Mouse (Mus musculus) spleen, adult 18-20 months (tissue): ENCODE measurements at regions not wholly inside any gene's neighbourhood (a gene's known extent, or its start where the extent isn't known, plus 50 kb on each side); places are given as distances from the start of the nearest gene placed in this dataset.

Experiments
- DNase-seq, 2 experiments: peaks; one replicate each; pipeline ENCODE4 v3.0.0; 2022; ENCODE audit warnings: mixed read lengths in 2 of 2

DNA sequence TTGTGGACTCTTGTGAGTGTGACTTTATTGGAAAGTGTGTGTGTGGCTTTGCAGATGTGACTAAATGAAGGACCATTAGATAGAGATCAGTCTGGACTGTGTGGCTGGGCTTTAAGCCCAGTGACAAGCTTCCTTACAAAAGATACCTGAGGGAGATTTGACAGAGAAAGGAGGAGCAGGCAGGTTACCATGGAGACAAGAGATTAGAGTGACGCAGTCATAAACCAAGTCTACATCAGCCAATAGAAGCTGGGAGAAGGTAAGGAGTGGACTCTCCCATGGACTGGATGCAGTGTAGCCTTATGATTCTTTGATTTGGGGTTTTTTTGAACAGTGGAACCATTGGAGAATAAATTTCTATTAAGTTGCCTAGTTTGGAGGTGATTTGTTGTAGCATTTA, 181.6 kb upstream of the Gm6793 start:
- DNase-seq, result no peak

DNA sequence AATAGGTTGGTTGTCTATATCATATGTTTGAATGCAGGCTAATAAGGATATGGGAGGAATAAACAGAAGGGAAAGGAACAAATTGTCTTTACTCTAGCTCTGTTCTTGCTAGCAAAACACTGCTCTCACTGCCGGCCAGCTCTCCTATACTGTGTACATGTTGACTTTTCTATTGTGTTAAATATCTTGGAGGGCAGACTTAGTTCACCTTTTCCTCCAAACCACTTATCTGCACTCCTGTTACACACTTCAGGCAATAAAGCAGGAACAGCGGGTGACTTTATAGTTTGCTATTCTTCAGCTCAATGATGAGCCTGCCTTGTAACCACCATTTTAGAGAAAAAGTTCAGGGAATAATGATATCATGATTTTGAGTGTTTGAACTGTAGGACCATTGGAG, 181.0 kb upstream of the Gm6793 start:
- no peak for DNase-seq

DNA sequence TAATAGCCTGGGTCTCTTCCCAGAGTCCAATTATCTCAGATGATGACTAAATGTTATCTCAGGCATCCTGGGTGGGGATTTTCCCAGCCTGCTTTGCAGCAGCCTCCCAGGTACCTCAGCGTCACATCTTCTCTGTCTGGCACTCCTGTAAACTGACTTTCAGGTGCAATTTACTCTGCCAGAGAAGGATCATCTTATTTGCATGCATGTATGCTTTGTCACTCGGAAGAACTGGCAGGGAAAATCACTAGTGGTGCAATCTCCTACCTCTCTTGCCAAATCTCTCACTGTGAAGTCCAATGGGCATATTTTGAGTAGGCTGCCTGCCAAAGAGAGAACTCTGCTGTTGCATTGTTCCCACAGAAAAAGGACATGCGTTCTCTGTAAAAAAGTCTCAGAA, 177.0 kb upstream of the Gm6793 start:
- no peak for DNase-seq

DNA sequence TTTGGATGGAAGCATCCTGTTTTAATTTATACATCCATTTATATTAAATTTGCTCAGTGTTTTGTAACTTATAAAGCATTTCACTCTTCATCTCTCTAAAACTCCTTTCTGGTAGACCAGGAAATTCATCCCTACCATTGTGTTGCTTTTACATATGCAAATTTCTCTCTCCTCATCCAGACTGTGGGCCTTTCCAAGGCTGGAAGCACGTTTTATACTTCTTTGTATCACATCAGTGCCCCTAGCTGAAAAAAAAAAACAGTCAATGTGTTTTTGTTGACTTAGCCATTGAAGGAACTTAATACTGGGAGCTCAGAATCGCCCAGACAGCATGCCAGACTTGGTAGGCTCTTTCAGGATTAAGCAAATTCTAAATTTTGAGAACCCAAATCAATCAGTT, 174.9 kb upstream of the Gm6793 start:
- no peak for DNase-seq

DNA sequence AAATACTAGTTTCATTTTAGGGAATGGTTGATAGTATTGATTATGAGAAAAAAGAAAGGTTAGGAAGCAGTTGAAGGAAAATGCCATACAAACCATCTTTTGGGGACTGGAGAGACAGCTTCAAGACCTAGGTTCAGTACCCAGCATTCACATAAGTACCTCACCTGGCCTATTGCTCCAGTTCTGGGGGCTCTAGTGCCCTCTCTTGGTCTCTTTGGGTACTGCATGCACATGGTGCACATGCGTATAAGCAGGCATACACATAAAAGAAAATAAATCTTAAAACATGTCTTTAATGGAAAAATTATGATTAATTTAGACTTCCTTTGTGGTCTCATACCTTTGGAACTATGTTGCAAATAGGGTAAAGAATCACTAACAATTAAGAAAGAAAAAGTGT, 155.3 kb upstream of the Gm6793 start:
- no peak for DNase-seq

DNA sequence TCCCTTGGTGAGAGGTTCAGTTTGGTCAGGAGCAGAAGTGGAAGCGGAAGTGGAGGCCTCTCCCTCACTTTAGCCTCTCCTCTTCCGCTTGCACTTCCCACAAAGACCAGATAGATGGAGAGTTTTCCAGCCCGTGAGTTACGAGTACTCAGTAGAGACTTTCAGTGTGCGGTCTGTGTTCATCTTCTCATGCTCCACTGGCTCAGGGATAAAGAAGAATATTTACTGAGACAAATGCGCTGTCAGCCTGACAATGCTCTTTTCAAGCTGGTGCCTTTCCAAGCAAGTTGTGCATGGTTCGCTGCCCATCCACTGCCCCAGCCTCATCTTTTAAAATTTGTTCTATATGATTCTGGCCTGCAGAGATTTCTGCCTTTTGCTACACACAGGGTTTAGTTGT, 141.8 kb upstream of the Gm6793 start:
- no peak for DNase-seq

DNA sequence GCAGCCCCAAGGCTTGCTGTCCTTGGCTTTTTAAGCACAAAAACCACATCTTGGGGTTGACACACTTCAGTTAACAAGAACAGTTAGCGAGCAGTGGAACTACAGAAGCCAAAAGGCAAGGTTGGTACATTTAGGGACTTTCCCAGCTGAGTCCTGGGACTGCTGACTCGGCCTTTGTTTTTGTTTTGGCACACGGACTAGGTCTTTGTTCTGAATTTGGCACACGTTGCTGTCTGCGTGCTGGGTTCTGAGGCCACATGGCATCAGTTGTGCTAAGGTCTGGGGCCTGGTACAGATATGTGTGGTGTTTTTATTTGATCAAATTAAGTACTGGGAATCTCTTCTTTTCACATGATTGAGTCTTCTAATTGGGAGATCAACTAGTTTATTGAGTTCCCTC, 124.1 kb upstream of the Gm6793 start:
- DNase-seq, result no peak

DNA sequence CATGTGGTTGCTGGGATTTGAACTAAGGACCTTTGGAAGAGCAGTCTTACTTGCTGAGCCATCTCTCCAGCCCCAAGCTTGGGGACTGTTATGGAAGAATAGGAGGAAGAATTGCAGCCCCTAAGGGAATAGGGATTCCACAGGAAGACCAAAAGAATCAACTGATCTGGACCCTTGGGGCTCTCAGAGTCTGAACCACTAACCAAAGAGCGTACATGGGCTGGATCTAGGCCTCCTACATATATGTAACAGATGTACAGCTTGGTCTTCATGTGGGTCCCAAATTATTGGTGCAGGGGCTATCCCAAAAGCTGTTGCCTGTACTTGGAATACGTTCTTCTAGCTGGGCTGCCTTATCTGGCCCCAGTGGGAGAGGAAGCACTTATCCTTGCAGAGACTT, 115.4 kb upstream of the Gm6793 start:
- no peak for DNase-seq

DNA sequence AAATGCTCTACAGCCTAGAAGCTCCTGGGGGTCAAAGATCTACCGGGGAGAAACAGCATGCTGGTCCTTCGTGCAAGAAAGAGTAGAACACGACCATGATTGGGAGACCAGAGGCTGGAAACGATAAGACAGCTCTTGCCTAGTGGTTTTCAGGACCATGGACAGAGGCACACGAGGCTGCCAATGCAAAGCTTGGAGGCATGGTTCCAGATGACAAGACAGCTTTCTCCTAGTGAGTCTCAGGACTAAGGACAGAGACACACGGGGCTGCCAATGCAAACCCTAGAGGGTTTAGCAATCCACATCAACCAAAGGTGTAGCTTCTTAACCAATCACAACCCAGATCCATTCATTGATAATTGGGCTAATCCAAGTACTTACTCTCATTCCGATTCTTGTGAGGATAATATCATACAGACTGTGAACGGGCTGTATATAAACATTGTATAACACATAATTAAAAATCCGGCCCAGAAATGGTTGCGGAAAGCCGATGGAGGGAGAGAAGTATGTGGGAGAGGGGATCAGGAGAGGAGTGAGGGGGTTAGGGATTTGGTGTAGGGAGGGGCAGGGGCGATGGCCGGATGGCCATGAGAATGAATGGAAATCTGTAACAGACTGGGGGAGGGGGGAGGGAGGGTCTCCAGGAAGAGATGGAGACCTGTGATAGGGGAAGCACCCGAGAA, 114.1 kb upstream of the Gm6793 start:
- DNase-seq, result no peak

DNA sequence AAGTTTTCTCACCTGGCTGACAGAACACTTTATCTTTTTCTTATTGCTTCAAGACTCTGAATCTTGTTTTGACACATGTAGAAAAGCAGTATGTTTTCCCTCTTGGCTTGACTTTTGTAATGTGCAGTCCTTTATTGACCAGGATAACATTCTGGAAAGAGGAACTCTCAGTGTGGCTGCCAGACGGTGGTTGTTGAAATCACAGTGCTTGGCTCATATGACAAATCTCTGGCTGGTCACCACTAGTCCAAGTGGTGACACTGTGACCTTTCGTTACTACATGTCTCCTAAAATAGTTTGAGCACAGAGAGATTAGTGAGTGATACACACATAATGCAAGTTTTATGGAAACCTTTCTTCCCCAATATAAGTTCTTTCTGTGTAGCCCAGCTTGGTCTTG, 97.1 kb upstream of the Gm6793 start:
- no peak for DNase-seq

DNA sequence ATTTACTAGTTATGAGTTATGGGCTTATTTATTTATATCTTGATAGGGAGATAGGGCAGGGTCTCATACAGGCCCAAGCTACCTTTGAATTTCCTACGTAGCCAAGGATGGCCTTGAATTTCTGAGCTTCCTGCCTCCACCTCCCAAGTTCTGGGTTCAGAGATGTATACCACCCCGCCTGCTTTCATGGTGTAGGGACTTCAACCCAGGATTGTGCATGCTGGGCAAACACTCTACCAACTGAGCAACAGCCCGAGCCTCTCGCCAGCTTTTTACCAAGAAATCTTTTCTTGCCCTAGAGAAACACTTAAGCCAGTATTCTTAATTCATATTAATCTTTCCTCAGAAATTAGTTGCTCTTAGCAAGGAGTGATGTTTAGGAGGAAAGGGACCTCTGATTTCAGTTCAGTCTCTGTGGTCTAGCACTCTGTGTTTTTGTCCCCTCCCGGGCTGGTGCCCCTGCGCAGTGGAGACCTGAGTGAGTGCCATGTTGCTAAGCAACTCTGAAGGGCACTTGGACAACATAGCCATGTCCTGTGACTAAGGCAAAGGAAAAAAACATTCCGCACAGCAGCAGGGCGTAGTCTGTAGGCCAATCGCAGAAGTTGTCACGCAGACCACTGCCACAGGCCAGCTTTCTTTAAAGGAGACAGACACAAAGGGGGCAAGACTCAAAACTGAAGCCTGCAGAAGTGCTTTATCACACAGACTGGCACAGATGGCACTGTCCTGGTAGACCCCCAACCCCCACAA, 83.2 kb upstream of the Gm6793 start:
- DNase-seq, result no peak

DNA sequence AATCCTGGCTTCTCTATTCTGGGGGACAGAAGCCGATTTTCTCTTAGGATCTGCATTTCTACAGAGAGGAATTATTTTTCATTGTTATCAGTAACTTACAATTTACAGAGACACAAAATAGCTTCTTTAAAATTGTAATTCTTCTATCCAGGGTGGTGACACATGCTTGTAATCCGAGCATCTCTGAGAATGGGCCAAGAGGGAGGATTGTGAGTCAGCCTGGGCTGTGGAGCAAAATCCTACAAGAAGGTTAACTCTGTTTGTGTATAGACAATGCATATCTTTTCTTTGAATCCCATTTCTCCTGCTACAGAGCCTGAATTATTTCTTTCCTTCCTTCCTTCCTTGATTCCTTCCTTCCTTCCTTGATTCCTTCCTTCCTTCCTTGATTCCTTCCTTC, 80.0 kb upstream of the Gm6793 start:
- no peak for DNase-seq

DNA sequence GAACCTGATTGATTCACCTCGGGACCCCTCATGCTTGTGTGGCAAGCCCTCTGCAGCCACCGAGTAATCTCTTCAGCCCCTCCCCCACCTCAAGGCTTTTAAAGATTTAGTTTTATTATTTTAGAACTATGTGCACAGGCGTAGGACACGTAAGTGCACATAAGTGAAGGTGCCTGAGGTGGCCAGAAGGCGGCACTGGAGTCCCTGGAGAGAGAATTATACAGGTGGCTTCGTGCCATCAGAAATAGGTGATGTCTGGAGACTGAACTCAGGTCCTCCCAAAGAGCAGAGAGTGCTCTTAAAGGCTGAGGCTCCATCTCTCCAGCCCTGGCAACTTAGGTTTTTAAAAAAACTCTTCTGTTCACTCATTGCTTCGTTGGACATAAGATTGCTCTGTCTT, 78.7 kb upstream of the Gm6793 start:
- no peak for DNase-seq

DNA sequence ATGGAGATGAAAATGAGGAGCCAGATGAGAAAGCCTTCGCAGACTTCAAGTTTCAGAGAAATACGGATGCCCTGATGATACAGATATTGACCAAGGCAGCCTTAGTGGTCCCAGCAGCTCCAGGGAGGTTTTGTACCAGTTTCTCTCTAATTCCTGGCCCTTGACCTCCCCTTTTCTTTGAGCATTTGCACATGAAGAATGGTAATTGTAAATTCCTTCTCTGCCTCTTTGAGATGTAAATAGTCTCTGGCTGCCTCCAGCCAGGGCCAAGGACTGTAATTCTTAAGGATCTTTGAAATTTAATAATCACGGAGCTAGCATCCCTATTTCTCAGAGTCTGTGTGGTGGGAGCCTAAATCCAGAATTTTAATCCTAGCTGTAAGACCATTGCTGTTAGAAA, 78.0 kb upstream of the Gm6793 start:
- no peak for DNase-seq

DNA sequence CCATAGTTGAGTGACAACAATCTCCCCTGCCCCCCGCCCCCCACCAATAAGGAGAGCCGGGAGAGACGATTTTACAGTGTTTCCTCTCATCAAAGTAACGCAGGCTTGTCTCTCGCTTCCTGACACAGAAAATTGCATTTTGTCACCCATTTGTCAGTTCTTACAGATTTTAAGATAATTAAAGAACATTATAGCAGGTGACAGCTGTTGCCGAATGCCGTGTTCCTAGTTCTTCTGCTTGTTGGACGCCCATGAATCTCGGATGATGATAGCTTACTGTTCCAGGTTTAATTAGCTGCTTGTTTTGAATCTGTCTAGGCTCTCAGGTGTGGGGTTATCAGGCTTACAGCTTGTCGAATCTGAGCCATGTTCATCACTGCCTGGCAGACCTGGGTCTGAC, 63.8 kb upstream of the Gm6793 start:
- no peak for DNase-seq

DNA sequence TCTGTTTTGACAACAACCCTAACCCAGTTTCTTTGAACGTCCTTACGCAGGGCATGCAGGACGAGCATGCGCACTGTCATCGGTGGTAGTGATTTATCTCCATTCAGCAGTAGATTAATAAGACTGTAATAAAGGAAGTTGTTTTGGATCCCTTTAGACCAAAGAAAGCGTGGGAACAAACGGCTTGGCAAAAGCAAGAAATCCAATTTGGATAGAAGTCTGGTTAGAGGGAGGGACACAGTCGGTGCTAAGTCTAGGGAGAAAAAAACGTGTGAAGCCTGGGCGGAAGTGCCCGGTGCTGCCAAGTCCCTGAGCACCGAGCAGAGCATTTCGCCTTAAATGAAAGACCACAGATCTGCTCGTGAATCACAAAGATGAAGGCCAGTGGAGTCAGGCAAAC, 57.4 kb upstream of the Gm6793 start:
- DNase-seq, result no peak

DNA sequence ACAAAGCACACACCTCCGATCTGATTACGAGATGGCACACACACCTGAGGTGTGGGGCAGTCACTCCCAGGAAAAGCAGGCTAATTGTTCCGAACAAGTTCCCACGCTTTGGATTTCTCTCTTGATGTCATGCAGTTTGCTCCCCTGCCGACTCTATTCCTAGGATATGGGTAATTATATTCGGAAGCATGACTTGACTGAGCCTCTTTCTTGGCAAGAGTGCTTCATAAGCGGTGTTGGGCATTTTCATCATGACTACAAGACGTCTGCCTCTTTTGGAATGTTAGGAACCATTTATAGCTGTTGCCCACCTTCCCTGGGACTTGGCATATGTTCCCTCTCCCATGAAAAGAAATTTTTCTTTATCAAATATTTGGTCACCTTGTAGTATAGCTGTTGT, 55.4 kb upstream of the Gm6793 start:
- DNase-seq, result no peak
